Mouse (Mus musculus) megakaryocyte, adult 5-6 weeks (primary cell): ENCODE measurements around the gene Nacc2. TPM values are rescaled to one million over a fixed set of nuclear protein-coding genes. Genes with fewer than 3 reads are reported as not detected.

Experiments
- ATAC-seq: 2 replicates; pipeline ENCODE4 v1.8.0; 2016; ENCODE audit warnings: mild to moderate bottlenecking, inconsistent platforms; ENCODE audit not compliant: poor library complexity, severe bottlenecking
- total RNA-seq, 2 experiments: library from RNA; stranded (forward) in 1 of 2; stranded (reverse) in 1 of 2; fragments of 153-499, 151-499 nt in 1 of 2; fragments of 221-1000, 200-1000 nt in 1 of 2; gene quantifications; 2 replicates each; pipeline versions ENCODE4 v1.2.3 to v1.2.4; 2015 to 2017

The Nacc2 gene
- 2.1 and 3.0 TPM in 2 replicates for total RNA-seq (2015)
- total RNA-seq (2017), result 1.7 and 3.6 TPM in 2 replicates

DNA sequence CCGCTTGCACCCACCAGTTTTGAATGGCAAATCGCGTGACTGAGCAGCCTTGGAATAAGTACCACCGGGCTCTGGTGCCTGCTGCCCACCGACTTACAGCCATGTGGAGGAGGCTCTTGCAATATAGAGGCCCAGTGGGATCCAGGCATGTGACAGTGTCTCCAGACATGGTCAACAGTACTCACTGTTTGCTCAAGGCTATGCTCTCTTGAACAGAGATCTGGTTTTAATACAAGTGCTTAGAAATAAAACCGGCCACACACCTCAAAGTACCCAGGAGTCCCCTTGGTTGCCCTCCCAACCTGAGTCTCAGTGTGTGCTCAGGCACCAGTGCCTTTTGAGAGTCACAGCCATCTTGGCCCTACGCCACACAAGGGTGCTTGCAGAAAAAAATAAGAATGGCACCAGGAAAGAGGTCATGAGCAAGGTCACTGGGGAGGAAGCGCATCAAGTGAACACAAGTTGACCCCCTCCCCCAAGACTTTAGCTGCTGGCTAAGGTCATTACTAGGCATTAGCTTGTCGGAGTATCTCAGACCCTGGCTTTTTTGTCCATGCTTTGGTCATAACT is at the start of gene Nacc2:
Nacc2 (minus strand) TSS at position 142 of the 570 bp plus-strand sequence.
- no peak for ATAC-seq

DNA sequence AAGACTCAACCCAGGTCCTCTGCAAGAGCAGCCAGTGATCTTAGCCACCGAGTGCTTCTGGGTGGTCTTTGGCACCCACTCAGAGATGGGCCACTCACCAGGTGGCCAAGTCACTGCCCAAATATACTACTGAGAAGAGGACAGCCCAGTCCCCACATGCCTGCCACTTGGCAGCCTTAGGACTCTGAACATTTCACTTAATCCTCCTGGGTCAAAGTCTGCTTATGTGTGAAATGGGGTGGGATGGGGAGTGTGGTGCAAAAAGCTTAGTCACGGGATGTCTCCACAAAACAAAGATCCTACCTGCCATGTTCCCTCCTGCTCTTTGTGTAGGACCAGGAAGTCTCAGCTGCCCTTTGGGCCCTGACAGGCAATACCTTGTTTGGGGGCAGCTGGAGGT is 49.1 kb upstream of the Nacc2 start:
- no peak for ATAC-seq

GRCm38 (mm10) chr2:26170376-26170775 is 47.4 kb upstream of the Nacc2 start:
- ATAC-seq, result no peak

GRCm38 (mm10) chr2:26168843-26169579 is 46.0 kb upstream of the Nacc2 start:
- ATAC-seq, result no peak

- no peak for ATAC-seq
Observed at GRCm38 (mm10) chr2:26166890-26167289, 43.9 kb upstream of the Nacc2 start.

DNA sequence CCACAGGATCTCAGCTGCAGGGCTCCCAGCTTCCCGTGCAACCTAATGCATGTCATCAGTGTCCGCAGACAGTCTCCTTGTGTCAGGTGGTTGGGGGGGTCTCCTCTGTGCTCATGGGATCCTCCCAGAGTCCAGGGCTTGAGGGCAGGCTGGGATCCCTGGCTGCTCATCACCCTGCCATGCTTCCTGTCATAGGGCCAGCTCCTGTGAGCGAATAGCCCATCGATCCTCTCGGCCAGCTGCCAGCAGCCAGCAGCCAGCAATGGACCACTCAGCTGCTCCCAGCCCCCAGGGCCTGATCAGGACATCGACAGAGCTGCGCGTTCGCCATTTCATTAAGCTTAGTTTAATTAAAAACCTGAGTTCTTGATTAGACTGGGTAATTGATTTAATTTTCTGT is 35.0 kb upstream of the Nacc2 start:
- ATAC-seq, result no peak

DNA sequence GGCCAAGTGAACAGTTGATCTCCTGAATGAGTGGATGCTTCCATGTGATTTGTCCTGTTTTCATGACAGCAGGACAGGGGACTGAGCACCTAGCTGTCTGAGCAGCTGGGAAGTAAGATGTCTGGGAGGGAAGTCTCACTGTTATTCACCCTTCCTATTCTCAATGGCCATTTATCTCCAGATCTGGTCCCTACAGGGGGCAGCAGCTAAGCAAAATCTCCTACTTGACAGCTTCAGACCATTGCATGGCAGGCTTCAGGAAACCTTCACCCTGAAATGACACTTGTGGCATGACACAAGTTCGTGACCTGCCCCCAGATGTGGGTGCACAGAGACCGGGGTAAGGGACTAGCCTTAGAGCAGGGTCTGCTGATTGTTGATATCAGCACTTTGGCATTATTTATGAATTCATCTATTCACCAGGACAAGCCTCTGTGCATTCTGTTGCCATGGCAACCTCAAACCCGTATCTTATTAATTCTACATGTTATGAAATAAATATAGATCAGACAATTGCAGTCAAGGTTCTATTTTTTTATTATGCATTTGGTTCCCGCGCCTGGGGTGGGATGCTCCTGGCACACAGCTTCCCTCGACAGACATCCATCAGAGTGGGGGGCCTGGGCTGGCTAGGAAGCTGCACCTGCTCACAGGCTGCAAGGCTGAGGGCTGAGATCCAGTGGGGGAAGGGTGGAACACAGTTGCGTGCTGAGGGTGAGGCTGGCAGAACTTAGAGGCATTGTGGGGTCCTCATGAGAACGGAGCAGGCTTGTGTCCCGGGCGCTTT is 33.4 kb upstream of the Nacc2 start:
- ATAC-seq, result no peak

DNA sequence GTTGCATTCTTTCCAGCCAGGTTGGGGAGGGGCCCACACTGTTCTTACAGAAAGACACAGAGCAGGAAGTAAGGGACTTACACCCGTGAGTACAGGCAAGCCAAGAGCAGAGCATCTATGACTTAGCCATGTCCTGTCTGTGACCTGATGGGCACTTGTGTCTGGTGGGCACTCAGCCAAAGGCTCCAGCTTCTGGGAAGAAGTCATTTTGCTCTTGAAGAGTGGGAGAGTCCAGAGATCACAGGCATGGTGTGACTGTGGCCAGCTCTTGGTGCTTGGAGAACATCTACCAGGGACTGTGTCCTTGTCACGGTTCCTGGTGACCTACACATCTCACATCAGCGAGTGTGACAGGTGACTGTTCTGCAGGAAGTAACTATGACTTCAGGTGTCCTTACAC is 32.7 kb upstream of the Nacc2 start:
- no peak for ATAC-seq

DNA sequence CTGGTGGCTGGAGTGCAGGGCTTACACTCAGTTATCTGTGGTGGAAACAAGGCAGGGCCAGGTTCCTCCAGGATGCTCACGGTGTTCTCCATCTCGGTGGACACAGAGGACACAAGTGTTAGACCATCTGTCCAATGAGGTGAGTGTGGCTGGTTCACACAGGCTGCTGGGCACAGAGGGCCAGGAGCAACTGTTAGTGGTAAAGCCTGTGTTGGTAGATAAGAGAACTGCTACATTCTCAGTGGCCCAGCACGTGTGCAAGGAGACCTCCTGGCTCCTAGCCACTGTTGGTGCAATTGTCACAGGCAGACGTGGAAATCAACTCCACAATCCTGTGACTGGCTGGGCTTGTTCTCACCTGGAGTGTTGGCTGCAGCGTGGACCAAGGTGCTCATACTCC is 31.6 kb upstream of the Nacc2 start:
- no peak for ATAC-seq

DNA sequence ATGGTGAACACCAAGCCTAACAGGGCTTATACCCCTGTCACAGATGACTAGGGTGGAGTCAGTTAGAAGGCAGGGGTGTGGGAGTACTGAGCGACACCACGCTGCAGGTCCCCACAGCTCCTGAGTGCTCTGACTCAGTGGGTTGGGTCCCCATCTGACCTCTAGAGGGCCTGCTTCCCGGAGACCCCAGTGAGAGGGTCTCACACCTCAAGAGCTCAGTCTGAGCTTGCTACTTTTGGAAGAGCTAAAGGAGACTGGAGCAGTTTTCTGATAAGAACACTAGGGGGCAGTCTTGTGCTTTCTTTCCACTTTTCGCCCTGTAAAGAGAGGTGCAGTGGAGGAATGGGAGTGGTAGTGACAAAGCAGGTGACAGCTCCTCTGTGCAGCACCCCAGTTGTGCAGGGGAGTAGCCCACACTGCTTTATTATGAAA is 30.9 kb upstream of the Nacc2 start:
- peak; percentile 68 for ATAC-seq

- no peak for ATAC-seq
Observed at GRCm38 (mm10) chr2:26153295-26153694, 30.3 kb upstream of the Nacc2 start.

DNA sequence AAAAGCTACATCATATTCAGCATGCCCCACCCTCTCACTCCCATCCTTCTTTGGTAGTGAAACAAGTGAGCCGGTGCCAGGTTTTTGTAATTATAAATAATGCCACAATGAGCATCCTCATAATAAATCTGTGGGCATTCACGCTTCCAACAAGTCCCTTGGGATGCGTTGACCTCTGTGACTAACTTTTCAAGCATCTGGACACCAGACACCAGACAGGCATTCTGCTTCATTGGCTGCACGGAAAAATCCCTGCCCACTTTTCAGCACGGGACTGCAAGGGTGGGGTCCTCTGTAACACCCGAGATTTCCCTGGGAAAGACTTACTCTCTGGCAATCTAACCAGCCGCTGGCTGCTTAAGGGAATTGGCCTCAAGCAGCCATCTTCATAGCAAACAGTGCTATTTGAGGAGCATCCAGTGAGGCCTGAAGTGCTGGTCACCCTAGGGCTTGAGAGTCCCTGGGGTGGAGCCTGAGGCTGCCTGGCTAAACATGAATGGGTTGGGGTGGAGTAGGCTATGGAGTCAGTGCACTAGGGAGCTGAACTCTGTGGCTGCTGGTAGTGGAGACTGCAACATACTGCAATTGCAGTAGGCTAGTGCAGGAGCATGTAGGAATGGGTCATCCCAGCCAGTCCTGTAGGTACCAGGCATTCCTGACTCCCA is 24.8 kb upstream of the Nacc2 start:
- ATAC-seq, result no peak

GRCm38 (mm10) chr2:26146337-26147042 is 23.5 kb upstream of the Nacc2 start:
- ATAC-seq, result no peak

DNA sequence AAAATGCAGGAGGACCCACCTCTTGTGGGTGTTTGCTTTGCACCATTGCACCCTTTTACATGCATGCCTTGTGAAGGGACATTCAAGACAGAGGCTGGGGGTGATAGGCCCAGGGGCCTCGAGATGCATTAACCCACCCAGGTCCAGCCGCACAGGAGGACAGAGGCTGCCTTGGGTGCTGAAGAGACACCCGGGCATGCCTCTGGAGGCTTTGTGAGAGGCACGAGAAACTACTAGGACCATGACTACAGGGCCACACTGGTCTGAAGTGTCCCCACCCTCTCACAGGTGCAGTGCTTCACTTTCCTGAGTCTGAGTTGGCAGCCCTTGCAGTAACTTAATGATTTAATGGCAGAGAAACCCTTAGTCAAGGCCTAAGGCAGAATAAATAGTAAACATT is 22.1 kb upstream of the Nacc2 start:
- no peak for ATAC-seq

- no peak for ATAC-seq
Observed at GRCm38 (mm10) chr2:26144331-26144730, 21.3 kb upstream of the Nacc2 start.

- ATAC-seq, result no peak
Observed at GRCm38 (mm10) chr2:26143556-26143955, 20.5 kb upstream of the Nacc2 start.

DNA sequence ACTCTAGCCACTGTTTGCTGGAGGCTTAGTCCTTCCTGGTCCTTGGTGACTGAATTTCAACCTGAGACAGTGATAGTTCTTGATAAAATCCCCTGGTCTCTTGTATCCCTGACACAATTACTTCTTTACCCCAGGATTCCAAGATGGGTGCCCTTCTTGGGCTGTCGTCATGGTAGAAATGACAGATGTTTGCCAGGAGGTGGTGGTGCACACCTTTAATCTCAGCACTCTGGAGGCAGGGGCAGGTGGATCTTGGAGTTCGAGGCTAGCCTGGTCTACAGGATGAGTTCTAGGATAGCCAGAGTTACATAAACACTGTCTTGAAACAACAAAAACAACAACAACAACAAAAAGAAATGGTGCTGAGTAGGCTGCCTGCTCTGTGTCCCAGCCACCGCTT is 20.0 kb upstream of the Nacc2 start:
- no peak for ATAC-seq

- ATAC-seq, result no peak
Observed at GRCm38 (mm10) chr2:26141893-26142635, 19.0 kb upstream of the Nacc2 start.

DNA sequence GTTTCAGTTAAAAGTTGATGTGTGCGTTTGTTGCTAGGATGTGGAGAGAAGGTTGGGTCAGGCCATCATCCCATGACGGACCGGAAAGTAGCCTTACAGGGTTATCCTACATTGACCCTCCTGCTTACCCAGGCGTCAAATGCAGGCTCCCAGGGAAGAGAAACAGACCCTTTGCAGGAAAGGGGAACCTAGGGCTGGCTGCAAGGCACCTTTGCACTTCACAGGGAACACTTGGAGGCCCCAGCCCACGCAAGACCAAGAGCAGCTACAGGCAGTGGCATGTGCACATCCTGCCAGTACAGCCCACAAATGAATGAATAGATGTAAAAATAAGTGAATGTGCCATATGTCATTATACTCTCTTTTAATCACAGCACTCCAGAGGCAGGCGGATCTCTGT is 17.9 kb upstream of the Nacc2 start:
- ATAC-seq, result peak; percentile 6; the same call in 1 of the 2 replicates

DNA sequence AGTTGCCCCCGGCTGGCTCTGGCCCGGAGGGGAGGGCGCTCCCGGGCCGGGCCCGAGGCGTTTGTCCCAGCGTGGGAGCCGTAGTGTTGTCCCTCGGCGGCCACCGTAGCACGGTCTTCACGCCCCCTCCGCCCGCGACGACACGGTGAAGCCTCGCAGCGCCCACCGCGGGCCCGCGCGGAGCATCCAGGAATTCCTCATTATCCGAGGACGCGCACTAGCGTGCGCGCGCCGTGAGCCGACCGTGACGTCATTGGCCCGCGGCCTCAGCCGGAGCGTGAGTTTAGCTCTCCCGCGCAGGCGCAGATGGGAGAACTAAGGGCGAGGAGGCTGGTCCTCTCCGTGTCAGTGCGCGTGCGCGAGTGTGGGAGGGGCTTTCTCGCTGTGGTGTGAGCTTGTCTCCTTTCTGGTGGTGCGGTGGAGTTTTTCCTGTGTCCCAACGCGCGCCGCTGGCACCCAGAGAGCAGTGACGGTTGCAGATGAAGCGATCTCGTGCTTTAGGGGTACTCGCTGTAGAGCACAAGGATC is 17.3 kb upstream of the Nacc2 start:
- peak; percentile 83 for ATAC-seq
